Comparison of ENCODE assay signal across 26 mouse cellular contexts in genomic region chr6:117323301-117323700, GRCm38 (mm10).
A peak's percentile ranks its signal among the peaks of the same experiment; 100 is the strongest.
DNase-seq lines count a peak whose midpoint lies in the region; ATAC-seq and TF ChIP-seq lines count a peak whose summit lies in the region.
"Had no signal": no experiment of that assay in that cellular context is flagged by ENCODE, and none has a peak within 500 bp of the region (broad histone marks: within the 10 kb centered on the region; RNA-seq: fewer than 3 reads in every experiment).

No protein-coding gene starts in this region.

- H3K36me3 ChIP-seq in lung, postnatal 0 days (ENCODE audit: insufficient read depth, low read length) = no peaks in the 10 kb centered on the region
- H3K36me3 ChIP-seq: forebrain, embryonic 12.5 days; forebrain, embryonic 15.5 days; G1E; heart, embryonic 12.5 days; heart, embryonic 15.5 days; hindbrain, embryonic 10.5 days; hindbrain, embryonic 13.5 days; intestine, embryonic 15.5 days had no signal

- no peaks in the 10 kb centered on the region for H3K9me3 ChIP-seq in lung, postnatal 0 days (ENCODE audit: low read length)
- H3K9me3 ChIP-seq: forebrain, embryonic 12.5 days; forebrain, embryonic 15.5 days; heart, embryonic 12.5 days; heart, embryonic 15.5 days; hindbrain, embryonic 10.5 days; hindbrain, embryonic 13.5 days; intestine, embryonic 15.5 days had no signal

- no peak for TF ChIP-seq POLR2A in lung, adult 2 months (IDR thresholded peaks at IDR 0.05; ENCODE audit: borderline replicate concordance, extremely low read depth, low read depth, low read length)
- TF ChIP-seq POLR2A in embryonic fibroblast, embryonic 13.5 days (IDR thresholded peaks at IDR 0.05; ENCODE audit: low read depth, low read length) = no peak

- no peaks in the 10 kb centered on the region for H3K4me1 ChIP-seq in lung, postnatal 0 days (ENCODE audit: insufficient read depth, low read depth, low read length)
- no peaks in the 10 kb centered on the region for H3K4me1 ChIP-seq in lung, adult 2 months (ENCODE audit: control insufficient read depth, insufficient read depth, low read length)
- H3K4me1 ChIP-seq in embryonic fibroblast, embryonic 13.5 days (ENCODE audit: control insufficient read depth, insufficient read depth, low read length) = peaks cover 26% of the 10 kb centered on the region
- H3K4me1 ChIP-seq: intestine, embryonic 15.5 days had no signal

- H3K27me3 ChIP-seq in lung, postnatal 0 days (replicated peaks; ENCODE audit: insufficient read depth, low read length) = no peaks in the 10 kb centered on the region
- H3K27me3 ChIP-seq: forebrain, embryonic 12.5 days; forebrain, embryonic 15.5 days; heart, embryonic 12.5 days; heart, embryonic 15.5 days; intestine, embryonic 15.5 days had no signal

- no peak for ATAC-seq in lung, postnatal 0 days
- ATAC-seq: activated CD4-positive, CD25-positive, alpha-beta regulatory T cell, adult 4 months; forebrain, embryonic 15.5 days; hindbrain, embryonic 16.5 days; intestine, embryonic 15.5 days had no signal

- no peak overlapping the region for H3K27ac ChIP-seq in lung, postnatal 0 days (ENCODE audit: low read length)
- peak overlapping the region; percentile 97 for H3K27ac ChIP-seq in embryonic fibroblast, embryonic 13.5 days (ENCODE audit: insufficient read depth, low read length)
- H3K27ac ChIP-seq: forebrain, embryonic 12.5 days; forebrain, embryonic 15.5 days; heart, embryonic 15.5 days; hindbrain, embryonic 10.5 days; hindbrain, embryonic 13.5 days; intestine, embryonic 15.5 days had no signal

- no peak overlapping the region for H3K9ac ChIP-seq in lung, postnatal 0 days (replicated peaks; ENCODE audit: low read depth)
- H3K9ac ChIP-seq: forebrain, embryonic 12.5 days; forebrain, embryonic 15.5 days; heart, embryonic 12.5 days; heart, embryonic 15.5 days; hindbrain, embryonic 13.5 days; intestine, embryonic 15.5 days had no signal

- peak; percentile 15 for DNase-seq in lung, postnatal 0 days (ENCODE audit: low spot score)
- DNase-seq in lung, adult 2 months = no peak
- DNase-seq in Muller cell, postnatal 12 days (ENCODE audit: inconsistent ontology term) = peak; percentile 15
- DNase-seq in thymus, adult 18-20 months = no peak
- DNase-seq in cerebellum, adult 11 months = no peak
- DNase-seq in adrenal gland, postnatal 4 days (ENCODE audit: low spot score in 2 of 2) = no peak
- DNase-seq: adrenal gland, postnatal 10 days; adrenal gland, postnatal 36 days; cerebellum, adult 11-12 months; cerebellum, adult 8-10 months; cerebellum, postnatal 10 days; gastrocnemius, postnatal 25 days; heart, adult 18-20 months; heart, postnatal 10 days; heart, postnatal 36 days had no signal

- no peak overlapping the region for H3K4me3 ChIP-seq in lung, postnatal 0 days (ENCODE audit: low read depth, low read length)
- no peak overlapping the region for H3K4me3 ChIP-seq in lung, adult 2 months (replicated peaks; ENCODE audit: extremely low read depth, low read depth, low read length)
- no peak overlapping the region for H3K4me3 ChIP-seq in embryonic fibroblast, embryonic 13.5 days (ENCODE audit: insufficient read depth, low read length)
- H3K4me3 ChIP-seq: forebrain, embryonic 12.5 days; forebrain, embryonic 15.5 days; heart, embryonic 12.5 days; heart, embryonic 15.5 days; hindbrain, embryonic 10.5 days; hindbrain, embryonic 13.5 days; intestine, embryonic 15.5 days had no signal

- no peak for TF ChIP-seq EP300 in lung, postnatal 0 days (IDR thresholded peaks at IDR 0.05)

- no peak overlapping the region for H3K4me2 ChIP-seq in lung, postnatal 0 days (replicated peaks; ENCODE audit: low read depth, low read length)
- H3K4me2 ChIP-seq: forebrain, embryonic 12.5 days; forebrain, embryonic 15.5 days; heart, embryonic 12.5 days; heart, embryonic 15.5 days; hindbrain, embryonic 13.5 days; intestine, embryonic 15.5 days had no signal

- no peak for TF ChIP-seq CTCF in lung, postnatal 0 days (IDR thresholded peaks at IDR 0.05)
- TF ChIP-seq CTCF in lung, adult 2 months (IDR thresholded peaks at IDR 0.05; ENCODE audit: insufficient read depth, low read length) = no peak
- no peak for TF ChIP-seq CTCF in embryonic fibroblast, embryonic 13.5 days (IDR thresholded peaks at IDR 0.05; ENCODE audit: borderline replicate concordance, insufficient read depth, low read length)

Comparison
In these comparisons a context has a peak if more than half of its experiments do, and no peak if none do; other contexts are left out.
1. DNase-seq: peak in lung, postnatal 0 days (single experiment) and Muller cell, postnatal 12 days (single experiment); none in lung, adult 2 months (single experiment), thymus, adult 18-20 months (0 of 2), cerebellum, adult 11 months (single experiment) and adrenal gland, postnatal 4 days (0 of 2).